Mouse (Mus musculus) thymus, postnatal 4 days (tissue): ENCODE results near the gene Olfr1234.

Source experiments
- DNase-seq: peaks from one replicate; pipeline ENCODE4 v3.0.0; 2021

Gene Olfr1234

DNA sequence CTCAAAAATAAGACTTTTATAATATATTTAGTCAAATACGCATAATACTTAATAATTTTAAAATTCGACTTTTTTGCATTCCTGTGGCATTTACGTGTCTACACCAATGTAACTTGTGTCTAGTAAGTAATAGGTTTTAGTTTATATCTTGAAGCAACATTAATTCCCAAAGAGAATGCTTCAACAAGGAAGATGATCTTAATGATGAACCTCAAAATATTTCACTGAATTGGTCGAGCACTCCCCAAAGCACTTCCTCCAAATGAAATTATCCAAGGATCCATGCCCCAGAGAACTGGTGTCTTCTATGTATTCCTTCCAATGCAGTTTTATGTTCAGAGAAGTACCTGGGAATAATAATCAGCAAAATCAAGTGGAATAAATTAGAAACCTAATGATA, at the start of gene Olfr1234:
Gene Olfr1234, minus strand, starts transcription at position 101 of the 400 bp plus-strand sequence.
- no peak for DNase-seq

DNA sequence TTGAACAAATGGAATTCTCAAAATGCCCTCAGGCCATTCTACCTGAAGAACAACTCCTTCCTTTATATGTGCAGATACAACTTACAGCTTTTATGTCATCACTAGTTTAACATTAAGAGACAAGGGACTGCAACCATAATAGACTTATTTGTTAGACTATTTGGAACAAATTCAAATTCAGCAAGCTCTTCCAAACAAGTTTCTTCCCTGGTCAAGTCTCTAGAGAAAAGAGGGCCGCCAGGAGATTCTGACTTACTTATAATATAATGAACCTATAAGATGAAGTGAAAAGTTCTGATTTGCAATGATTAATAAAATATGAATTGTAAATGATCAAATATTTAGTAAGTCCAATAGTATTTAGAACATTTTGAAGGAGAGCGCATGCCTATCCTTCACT, 44.9 kb upstream of the Olfr1234 start, which contains the start of gene Olfr1238:
Gene Olfr1238, minus strand, starts transcription at position 101 of the 400 bp plus-strand sequence.
- no peak for DNase-seq

DNA sequence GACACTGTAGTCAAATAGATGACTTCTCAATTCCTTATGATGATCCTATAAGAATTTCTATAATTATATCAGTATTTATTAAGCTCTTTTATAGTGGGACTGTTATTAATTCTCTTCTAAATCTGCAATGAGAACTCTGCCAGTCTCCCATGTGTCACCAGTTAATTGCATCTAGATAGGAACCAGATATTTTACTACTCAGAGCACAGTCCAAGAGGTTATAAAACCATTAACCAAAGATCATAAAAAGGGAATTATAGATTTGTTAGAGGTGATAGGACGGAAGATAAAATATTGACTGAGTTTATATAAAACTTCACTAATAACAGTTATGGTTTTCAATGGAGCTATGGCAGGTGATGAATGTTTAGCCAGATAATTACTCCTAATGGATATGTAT, 36.2 kb upstream of the Olfr1234 start:
- no peak for DNase-seq

DNA sequence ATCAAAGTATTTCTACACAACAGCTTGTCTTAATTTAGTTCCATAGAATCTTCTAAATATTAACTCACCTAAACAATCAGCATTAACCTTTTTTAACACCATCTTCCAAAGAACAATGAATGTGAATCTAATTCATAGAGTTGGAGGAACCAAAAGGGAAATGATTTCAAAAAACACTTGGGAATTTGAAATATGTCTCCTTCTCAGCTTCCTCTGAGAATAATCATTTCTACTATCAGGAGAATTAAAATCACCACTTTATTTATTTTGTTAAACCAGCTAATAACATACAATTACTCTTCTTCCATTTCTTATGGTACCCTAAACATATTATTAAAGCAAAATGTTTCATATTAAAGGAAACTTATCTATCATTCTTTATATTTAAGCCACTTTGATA, 22.4 kb downstream of the Olfr1234 start, which contains the start of gene Olfr1233:
Gene Olfr1233, minus strand, starts transcription at position 101 of the 400 bp plus-strand sequence.
- no peak for DNase-seq

DNA sequence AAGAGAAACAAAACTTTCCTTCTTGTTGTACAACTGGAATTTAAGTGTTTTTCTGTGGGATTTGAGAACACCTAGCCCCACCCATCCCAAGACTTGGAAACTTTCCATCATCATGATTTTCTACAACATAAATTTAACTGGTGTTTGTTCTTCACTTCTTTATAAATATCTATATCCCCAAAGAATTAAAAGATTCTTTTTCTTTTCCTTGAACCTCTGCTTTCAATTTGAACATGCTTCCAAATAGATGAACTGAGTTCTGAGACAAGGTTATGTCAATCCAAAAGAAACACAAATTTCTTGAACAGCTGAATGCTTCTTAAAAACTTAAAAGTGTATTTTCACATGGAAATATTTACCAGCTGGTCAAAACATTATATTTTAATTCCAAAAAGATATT, 35.1 kb downstream of the Olfr1234 start, which contains the start of gene Olfr1232:
Gene Olfr1232, minus strand, starts transcription at position 101 of the 400 bp plus-strand sequence.
- no peak for DNase-seq
